Mouse (Mus musculus) left cerebral cortex, postnatal 14 days (tissue): Measurements from ENCODE around the gene Spcs1. TPM values are rescaled to one million over a fixed set of nuclear protein-coding genes. Genes with fewer than 3 reads are reported as not detected.

ENCODE experiments used
- DNase-seq, 2 experiments: peaks; one replicate each; pipeline ENCODE4 v3.0.0; 2021 to 2022; ENCODE audit warnings: low spot score in 2 of 2, mixed read lengths in 1 of 2
- intact Hi-C: fragments of 180-260 bp; cut with DNase I; formaldehyde crosslinking; loops from one replicate; pipeline ENCODE4 v1.15.1; 2025
- total RNA-seq, 2 experiments: library from RNA; stranded (reverse); gene quantifications; 2 replicates each; pipeline ENCODE4 v1.2.3; 2021

The Spcs1 gene
- total RNA-seq, 2 experiments from 2014 or later: 171 to 175 TPM

DNA sequence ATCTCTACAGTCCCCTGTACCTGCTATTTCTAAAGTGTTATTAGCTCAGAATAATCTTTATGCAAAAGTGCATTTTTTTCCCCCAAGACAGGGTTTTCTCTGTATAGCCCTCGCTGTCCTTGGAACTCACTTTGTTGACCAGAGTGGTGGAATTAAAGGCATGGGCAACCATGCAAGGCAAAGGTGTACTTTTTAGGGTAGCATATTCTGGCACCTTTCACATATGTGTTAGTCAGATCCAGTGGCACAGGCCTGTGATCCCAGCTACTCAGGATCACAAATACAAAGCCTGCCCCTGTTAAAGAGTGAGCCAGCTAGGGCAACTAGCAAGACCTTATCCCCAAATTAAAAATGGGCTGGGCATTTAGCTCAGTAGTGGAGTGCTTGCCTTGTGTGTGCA lies 41.1 kb downstream of the Spcs1 start:
- no peak for DNase-seq
- intact Hi-C loops: no loop called here

DNA sequence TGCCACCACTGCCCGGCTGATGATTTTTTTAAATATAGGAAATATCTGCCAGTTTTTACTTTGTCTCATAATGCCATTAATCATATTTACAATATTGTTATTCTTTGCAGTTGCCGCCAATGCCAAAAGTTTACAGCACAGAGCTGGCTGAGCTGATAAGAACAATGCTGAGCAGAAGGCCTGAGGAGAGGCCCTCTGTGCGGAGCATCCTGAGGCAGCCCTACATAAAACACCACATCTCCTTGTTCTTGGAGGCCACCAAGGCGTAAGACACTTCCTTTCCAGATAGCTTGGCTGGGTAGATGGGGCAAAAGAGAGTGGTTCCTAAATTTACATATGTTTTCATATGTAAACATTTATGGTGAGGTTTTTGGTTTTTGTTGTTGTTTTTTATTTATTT lies 42.4 kb downstream of the Spcs1 start:
- intact Hi-C loops: no loop called here
- no peak for DNase-seq

DNA sequence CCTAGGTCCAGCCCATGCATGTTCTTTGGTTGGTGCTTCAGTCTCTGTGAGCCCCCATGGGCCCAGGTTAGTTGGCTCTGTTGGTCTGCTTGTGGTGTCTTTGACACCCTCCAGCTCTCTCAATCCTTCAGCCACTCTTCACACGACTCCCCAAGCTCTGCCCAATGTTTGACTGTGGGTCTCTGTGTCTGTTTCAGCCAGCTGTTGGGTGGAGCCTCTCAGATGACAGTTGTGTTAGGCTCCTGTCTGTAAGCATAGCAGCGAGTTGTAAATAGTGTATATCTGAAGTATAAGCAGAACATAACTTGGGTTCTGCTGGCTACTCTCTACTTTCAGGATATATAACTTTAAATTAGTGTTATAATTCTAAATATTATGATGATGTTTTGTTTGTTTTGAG lies 43.0 kb downstream of the Spcs1 start:
- no peak for DNase-seq
- intact Hi-C loops: no loop called here

DNA sequence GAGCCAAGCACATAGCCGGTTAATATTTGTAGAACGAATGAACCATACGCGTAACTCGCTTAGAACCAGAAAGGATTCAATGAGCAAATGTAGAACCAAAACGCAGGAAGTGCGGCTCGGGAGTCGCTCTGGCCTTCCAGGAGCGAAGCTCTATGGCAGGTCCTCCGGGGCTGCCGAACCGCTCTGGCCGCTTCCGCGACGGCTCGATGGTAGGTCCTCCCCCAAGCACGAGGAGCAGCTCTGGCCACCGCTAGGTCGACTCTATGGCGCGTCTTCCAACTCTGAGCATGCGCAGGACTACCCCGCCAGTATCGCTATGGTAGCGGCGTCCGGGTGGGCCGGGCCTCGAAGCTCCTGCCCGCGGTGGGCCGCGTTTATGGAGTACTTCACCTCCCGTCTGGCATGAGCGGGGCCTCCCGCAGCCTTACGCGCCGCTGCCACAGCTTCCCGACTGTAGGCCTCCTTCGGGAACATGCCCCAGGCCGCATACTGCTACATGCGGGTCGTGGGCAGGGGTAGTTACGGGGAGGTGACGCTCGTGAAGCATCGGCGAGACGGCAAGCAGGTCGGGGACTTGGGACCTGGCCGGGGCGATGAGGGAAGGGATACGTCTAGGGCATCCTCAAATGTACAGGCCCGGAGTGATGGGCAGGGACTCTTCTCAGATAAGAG lies 50.2 kb downstream of the Spcs1 start, which contains the start of gene Nek4:
Nek4 (plus strand) TSS at position 224 of the 672 bp plus-strand sequence.
- DNase-seq: peak; percentile 97
- intact Hi-C loops: no loop called here

DNA sequence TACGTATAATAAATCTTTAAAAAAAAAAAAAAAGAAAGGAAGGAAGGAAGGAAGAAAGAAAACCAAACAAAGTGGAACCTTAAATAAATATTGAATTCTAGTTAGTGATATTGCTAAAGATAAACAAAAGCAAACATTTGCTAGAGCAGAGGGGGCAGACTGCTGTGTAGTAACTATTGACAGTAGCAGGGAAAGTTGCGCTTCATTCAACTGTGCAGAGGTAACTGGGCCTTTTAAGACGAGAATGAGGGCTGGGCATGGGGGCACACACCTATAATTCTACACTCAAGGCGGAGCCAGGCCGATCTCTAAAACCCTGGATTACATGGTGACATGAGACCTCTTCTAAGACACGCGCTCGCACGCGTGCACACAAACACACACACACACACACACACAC lies 51.5 kb downstream of the Spcs1 start:
- intact Hi-C loops: loop anchor here (5.0 kb wide), 1 partner anchor 123 kb away; the partner anchor contains the start of gene Tmem110
- DNase-seq: no peak

Other genes with a start within 250 kb of the Spcs1 start
- gene Tmem110, start 176.1 kb downstream of the Spcs1 start, total RNA-seq: 10 to 100 TPM; 21.0 to 22.1 TPM
- gene Mustn1, start 122.5 kb downstream of the Spcs1 start, total RNA-seq: 1 to 10 TPM; 3.9 to 5.1 TPM
- not detected for gene Itih4, start 115.2 kb downstream of the Spcs1 start, total RNA-seq
- gene Itih3, start 77.9 kb downstream of the Spcs1 start, total RNA-seq: 10 to 100 TPM in 1 of 2 experiments, 1 to 10 TPM in 1; 8.1 to 12.0 TPM
- not detected for gene Itih1, start 58.4 kb downstream of the Spcs1 start, total RNA-seq
- gene Nek4, start 50.3 kb downstream of the Spcs1 start, total RNA-seq: 10 to 100 TPM; 14.0 to 14.1 TPM
- gene Glt8d1, start 272 bp downstream of the Spcs1 start, total RNA-seq: 10 to 100 TPM; 27.2 to 30.7 TPM
- 10 to 100 TPM; 50.7 to 53.6 TPM for gene Pbrm1, start 17.5 kb upstream of the Spcs1 start, total RNA-seq
- 10 to 100 TPM; 44.4 to 45.4 TPM for gene Gnl3, start 17.5 kb upstream of the Spcs1 start, total RNA-seq
- gene Smim4, start 127.3 kb upstream of the Spcs1 start, total RNA-seq: 10 to 100 TPM; 27.3 to 28.2 TPM
- gene Nt5dc2, start 129.4 kb upstream of the Spcs1 start, total RNA-seq: 1 to 10 TPM; 5.7 to 6.4 TPM
- gene Stab1, start 167.0 kb upstream of the Spcs1 start, total RNA-seq: 10 to 100 TPM; 26.8 to 31.4 TPM
- gene Tnnc1, start 206.6 kb upstream of the Spcs1 start, total RNA-seq: 10 to 100 TPM; 25.5 to 36.3 TPM
- 100 to 1,000 TPM; 393 to 408 TPM for gene Nisch, start 215.3 kb upstream of the Spcs1 start, total RNA-seq
- gene Sema3g, start 216.2 kb upstream of the Spcs1 start, total RNA-seq: 1 to 10 TPM; 4.8 to 5.8 TPM
- gene Phf7, start 249.6 kb upstream of the Spcs1 start, total RNA-seq: 1 to 10 TPM; 3.5 to 4.2 TPM
- gene Bap1, start 249.8 kb upstream of the Spcs1 start, total RNA-seq: 100 to 1,000 TPM; 132 to 133 TPM